Mouse (Mus musculus): ENCODE data around the gene Igf2.

Gene Igf2

GRCm38 (mm10) chr7:142659181-142659681 lies 7.4 kb downstream of the Igf2 start:
- no peak for DNase-seq (ENCODE audit: low read depth, low spot score)

GRCm38 (mm10) chr7:142658681-142659180 lies 7.9 kb downstream of the Igf2 start:
- no peak for DNase-seq (ENCODE audit: low read depth, low spot score)

- no peak for DNase-seq (ENCODE audit: low read depth, low spot score)
These were observed 8.6 kb downstream of the Igf2 start for GRCm38 (mm10) chr7:142657821-142658614.

- DNase-seq (ENCODE audit: low read depth, low spot score): no peak
These were observed 9.2 kb downstream of the Igf2 start for GRCm38 (mm10) chr7:142657341-142657791.

- DNase-seq (ENCODE audit: low read depth, low spot score): no peak
These were observed 10.6 kb downstream of the Igf2 start for GRCm38 (mm10) chr7:142656055-142656454.

GRCm38 (mm10) chr7:142655633-142656032 lies 11.0 kb downstream of the Igf2 start:
- DNase-seq (ENCODE audit: low read depth, low spot score): no peak

- DNase-seq (ENCODE audit: low read depth, low spot score): no peak
These were observed 12.9 kb downstream of the Igf2 start for GRCm38 (mm10) chr7:142653726-142654125.

- DNase-seq (ENCODE audit: low read depth, low spot score): no peak
These were observed 19.9 kb downstream of the Igf2 start for GRCm38 (mm10) chr7:142646676-142647075.

- DNase-seq (ENCODE audit: low read depth, low spot score): no peak
These were observed 21.6 kb downstream of the Igf2 start for GRCm38 (mm10) chr7:142645045-142645444.

GRCm38 (mm10) chr7:142636178-142636577 lies 30.4 kb downstream of the Igf2 start:
- DNase-seq (ENCODE audit: low read depth, low spot score): no peak

GRCm38 (mm10) chr7:142630691-142631090 lies 35.9 kb downstream of the Igf2 start:
- DNase-seq (ENCODE audit: low read depth, low spot score): no peak

- no peak for DNase-seq (ENCODE audit: low read depth, low spot score)
These were observed 36.8 kb downstream of the Igf2 start for GRCm38 (mm10) chr7:142629806-142630205.

- no peak for DNase-seq (ENCODE audit: low read depth, low spot score)
These were observed 44.4 kb downstream of the Igf2 start for GRCm38 (mm10) chr7:142622180-142622579.

- no peak for DNase-seq (ENCODE audit: low read depth, low spot score)
These were observed 53.5 kb downstream of the Igf2 start for GRCm38 (mm10) chr7:142613077-142613476.

GRCm38 (mm10) chr7:142610627-142611406 lies 55.8 kb downstream of the Igf2 start:
- peak; percentile 77 for DNase-seq (ENCODE audit: low read depth, low spot score)

GRCm38 (mm10) chr7:142600921-142601320 lies 65.7 kb downstream of the Igf2 start:
- DNase-seq (ENCODE audit: low read depth, low spot score): no peak

All from embryo, embryonic 11.5 days (tissue).